9 mouse cellular contexts compared by ENCODE assay signal in genomic region chr9:63927340-63928049, GRCm38 (mm10).
DNase-seq lines count a peak whose midpoint lies in the region; ATAC-seq and TF ChIP-seq lines count a peak whose summit lies in the region.
"Had no signal": no experiment of that assay in that cellular context is flagged by ENCODE, and none has a peak within 500 bp of the region (broad histone marks: within the 10 kb centered on the region; RNA-seq: fewer than 3 reads in every experiment).

No protein-coding gene starts in this region.

- no peak for TF ChIP-seq CTCF in midbrain, postnatal 0 days (IDR thresholded peaks at IDR 0.05)

- DNase-seq in urinary bladder, adult 18-20 months (ENCODE audit: low spot score in 2 of 2): peak; percentile 61 to 75
- DNase-seq in urinary bladder, postnatal 10 days (ENCODE audit: low spot score): no peak
- peak; percentile 21 for DNase-seq in forebrain, embryonic 14.5 days (ENCODE audit: low spot score)
- DNase-seq in heart, postnatal 4 days: peak; percentile 78
- DNase-seq in midbrain, postnatal 0 days (ENCODE audit: low spot score): no peak
- no peak for DNase-seq in right cerebral cortex, postnatal 10 days (ENCODE audit: low spot score in 2 of 2)
- no peak for DNase-seq in thymus, postnatal 25 days

- 6% methylated on average over 34 of the region's 34 CpGs for WGBS in forebrain, embryonic 14.5 days
- WGBS in limb, embryonic 12.5 days: 4% methylated on average over 34 of the region's 34 CpGs
- WGBS in midbrain, postnatal 0 days: 8% methylated on average over 31 of the region's 34 CpGs

- H3K9me3 ChIP-seq in forebrain, embryonic 14.5 days (replicated peaks; ENCODE audit: control insufficient read depth, low read length): no peaks in the 10 kb centered on the region
- no peaks in the 10 kb centered on the region for H3K9me3 ChIP-seq in limb, embryonic 12.5 days
- no peaks in the 10 kb centered on the region for H3K9me3 ChIP-seq in midbrain, postnatal 0 days (ENCODE audit: low read length)
- H3K9me3 ChIP-seq: G1E had no signal

- H3K9ac ChIP-seq in forebrain, embryonic 14.5 days (ENCODE audit: low read length): peak overlapping the region; percentile 29
- peak overlapping the region; percentile 61 for H3K9ac ChIP-seq in limb, embryonic 12.5 days (replicated peaks)
- peak overlapping the region; percentile 46; the same call in 1 of the 2 replicates for H3K9ac ChIP-seq in midbrain, postnatal 0 days (replicated peaks; ENCODE audit: low read length, poor library complexity, severe bottlenecking)

- peak overlapping the region; percentile 13; the same call in 1 of the 2 replicates for H3K4me3 ChIP-seq in forebrain, embryonic 14.5 days (ENCODE audit: low read depth, low read length)
- peak overlapping the region; percentile 31 for H3K4me3 ChIP-seq in limb, embryonic 12.5 days (replicated peaks)
- H3K4me3 ChIP-seq in midbrain, postnatal 0 days (ENCODE audit: low read depth, low read length): peak overlapping the region; percentile 12; the same call in 1 of the 2 replicates

- H3K27ac ChIP-seq in forebrain, embryonic 14.5 days (ENCODE audit: low read depth, low read length): no peak overlapping the region
- peak overlapping the region; percentile 46; the same call in 1 of the 2 replicates for H3K27ac ChIP-seq in limb, embryonic 12.5 days
- no peak overlapping the region for H3K27ac ChIP-seq in midbrain, postnatal 0 days (ENCODE audit: low read depth, low read length)

- H3K4me2 ChIP-seq in forebrain, embryonic 14.5 days (ENCODE audit: low read length): peak overlapping the region; percentile 42
- peak overlapping the region; percentile 66 for H3K4me2 ChIP-seq in limb, embryonic 12.5 days
- peak overlapping the region; percentile 48 for H3K4me2 ChIP-seq in midbrain, postnatal 0 days (ENCODE audit: low read depth, low read length, poor library complexity, severe bottlenecking)

- no peaks in the 10 kb centered on the region for H3K36me3 ChIP-seq in forebrain, embryonic 14.5 days (ENCODE audit: control insufficient read depth, insufficient read depth, low read length)
- no peaks in the 10 kb centered on the region for H3K36me3 ChIP-seq in limb, embryonic 12.5 days
- H3K36me3 ChIP-seq in midbrain, postnatal 0 days (ENCODE audit: insufficient read depth, low read length): no peaks in the 10 kb centered on the region
- H3K36me3 ChIP-seq: G1E had no signal

- no peak for ATAC-seq in forebrain, embryonic 14.5 days
- ATAC-seq in limb, embryonic 12.5 days (ENCODE audit: insufficient number of reproducible peaks, insufficient read depth, low FRiP score, low TSS enrichment, low read depth): no peak
- ATAC-seq in midbrain, postnatal 0 days (ENCODE audit: low FRiP score): no peak

- no peaks in the 10 kb centered on the region; the same call in 1 of the 2 replicates for H3K27me3 ChIP-seq in forebrain, embryonic 14.5 days (replicated peaks; ENCODE audit: control insufficient read depth, insufficient read depth, low read length)
- H3K27me3 ChIP-seq in limb, embryonic 12.5 days: peaks cover 24% of the 10 kb centered on the region; the same call in 1 of the 2 replicates
- H3K27me3 ChIP-seq in midbrain, postnatal 0 days (ENCODE audit: insufficient read depth, low read length): peaks cover 3% of the 10 kb centered on the region; the same call in 1 of the 2 replicates

- H3K4me1 ChIP-seq in forebrain, embryonic 14.5 days (ENCODE audit: control insufficient read depth, insufficient read depth, low read length): peaks cover 10% of the 10 kb centered on the region; the same call in 1 of the 2 replicates
- H3K4me1 ChIP-seq in limb, embryonic 12.5 days (replicated peaks): peaks cover 20% of the 10 kb centered on the region
- H3K4me1 ChIP-seq in midbrain, postnatal 0 days (ENCODE audit: insufficient read depth, low read length): 0 out of 2 replicates have a peak, but pooled peaks cover 4% of the 10 kb centered on the region

Comparison
In these comparisons a context has a peak if more than half of its experiments do, and no peak if none do; other contexts are left out.
1. DNase-seq: peak in urinary bladder, adult 18-20 months (2 of 2), forebrain, embryonic 14.5 days (single experiment) and heart, postnatal 4 days (single experiment); none in urinary bladder, postnatal 10 days (single experiment), midbrain, postnatal 0 days (single experiment), right cerebral cortex, postnatal 10 days (0 of 2) and thymus, postnatal 25 days (single experiment).
2. Peak in every context shown above with its lines, with median percentiles within 50 percentile points of each other: H3K4me2 ChIP-seq, H3K4me3 ChIP-seq and H3K9ac ChIP-seq.